Mouse (Mus musculus) olfactory bulb, adult 2 months (tissue): ENCODE results near the gene Ndfip2. TPM values are rescaled to one million over a fixed set of nuclear protein-coding genes. Genes with fewer than 3 reads are reported as not detected.

Experiments used
- H3K27ac ChIP-seq: fragments of 200-500 bp; 2 replicates; pipeline ENCODE4 v1.5.1; 2012; ENCODE audit warnings: low read depth, low read length; ENCODE audit not compliant: insufficient read depth
- H3K4me1 ChIP-seq: fragments of 200-500 bp; 2 replicates; pipeline ENCODE4 v1.6.1; 2012; ENCODE audit warnings: low read length; ENCODE audit not compliant: control insufficient read depth, insufficient read depth
- H3K4me3 ChIP-seq: fragments of 200-500 bp; 2 replicates; pipeline ENCODE4 v1.5.1; 2012; ENCODE audit warnings: mild to moderate bottlenecking, low read depth, low read length, moderate library complexity; ENCODE audit not compliant: insufficient read depth
- CTCF ChIP-seq: fragments of 200-500 bp; IDR thresholded peaks from 2 replicates; pipeline ENCODE4 v1.5.1; 2012; ENCODE audit warnings: low read depth, mild to moderate bottlenecking, low read length, moderate library complexity; ENCODE audit not compliant: insufficient read depth
- POLR2A ChIP-seq: fragments of 200-500 bp; IDR thresholded peaks from 2 replicates; pipeline ENCODE4 v1.6.1; 2012; ENCODE audit warnings: mild to moderate bottlenecking, low read depth, low read length, moderate library complexity; ENCODE audit not compliant: insufficient read depth
- WGBS: fragments of 180-500 bp; shearing (Covaris S2); methylation state at CpG from one replicate; pipeline ENCODE4 v1.1.7; 2018; 5-methylcytosine and 5-hydroxymethylcytosine counted together
- polyA plus RNA-seq: library from polyadenylated mRNA; stranded (reverse); fragments of >200 nt; gene quantifications from 2 replicates; pipeline ENCODE4 v1.2.4, GENCODE M21; 2012; ENCODE audit warnings: low replicate concordance; ENCODE audit not compliant: missing spikeins, insufficient read depth, insufficient read length

Gene Ndfip2
- polyA plus RNA-seq, 1 experiment = not detected

DNA sequence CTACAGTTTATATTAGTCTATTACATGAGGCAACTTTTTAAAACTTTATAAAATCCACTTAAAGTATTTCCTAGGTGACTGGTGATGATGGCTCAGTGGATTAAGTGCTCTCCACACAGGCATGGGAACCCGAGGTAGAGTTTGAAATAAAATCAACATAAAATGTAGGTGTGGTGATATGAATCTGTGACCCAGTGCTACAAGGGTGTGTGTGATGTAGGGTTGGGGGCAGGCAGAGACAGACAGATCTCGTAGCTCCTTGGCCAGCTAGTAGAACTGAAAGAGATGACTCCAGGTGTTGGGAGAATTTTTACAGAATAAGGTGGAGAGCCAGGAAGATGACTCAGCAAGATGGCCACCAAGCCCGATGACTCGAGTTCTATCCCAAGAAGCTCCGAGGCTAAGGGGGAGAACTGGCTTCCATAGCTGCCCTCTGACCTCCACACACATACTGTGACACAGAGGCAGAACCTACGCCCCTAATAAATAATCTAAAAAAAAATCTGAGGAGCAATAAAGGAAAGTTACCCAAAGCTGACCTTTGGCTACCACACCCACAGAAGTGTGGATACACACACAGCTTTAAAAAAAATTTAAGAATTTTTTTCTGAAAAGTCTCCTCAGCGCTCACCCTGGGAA is 14.4 kb upstream of the Ndfip2 start:
- TF ChIP-seq CTCF = no peak
- TF ChIP-seq POLR2A = no peak
- 91% methylated on average over 7 of the region's 7 CpGs for WGBS
- Histone ChIP-seq H3K27ac (no peak overlapping the region), H3K4me3 (no peak overlapping the region), H3K4me1 (no peaks in the 10 kb centered on the region)

DNA sequence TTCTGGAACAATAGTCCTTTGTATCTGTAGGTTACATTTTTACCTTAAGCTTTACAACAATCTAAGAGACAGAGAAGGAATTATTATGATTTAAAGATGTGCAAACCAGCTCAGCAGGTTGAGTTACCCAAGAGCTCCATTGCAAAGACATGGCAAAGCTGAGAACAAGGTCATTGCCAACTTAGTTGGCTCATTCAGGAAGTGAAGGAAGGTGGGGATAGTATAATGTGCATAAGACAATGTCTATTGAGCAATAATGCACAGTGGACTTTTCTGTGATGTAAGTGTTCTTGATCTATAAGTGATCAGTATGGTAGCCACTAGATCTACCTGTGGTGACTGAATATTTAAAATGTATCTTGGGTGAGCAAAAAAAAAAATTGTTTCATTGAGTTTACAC is 7.3 kb upstream of the Ndfip2 start:
- Histone ChIP-seq H3K4me3 (no peak overlapping the region), H3K4me1 (no peaks in the 10 kb centered on the region), H3K27ac (no peak overlapping the region)
- TF ChIP-seq CTCF (no peak), POLR2A (no peak)

DNA sequence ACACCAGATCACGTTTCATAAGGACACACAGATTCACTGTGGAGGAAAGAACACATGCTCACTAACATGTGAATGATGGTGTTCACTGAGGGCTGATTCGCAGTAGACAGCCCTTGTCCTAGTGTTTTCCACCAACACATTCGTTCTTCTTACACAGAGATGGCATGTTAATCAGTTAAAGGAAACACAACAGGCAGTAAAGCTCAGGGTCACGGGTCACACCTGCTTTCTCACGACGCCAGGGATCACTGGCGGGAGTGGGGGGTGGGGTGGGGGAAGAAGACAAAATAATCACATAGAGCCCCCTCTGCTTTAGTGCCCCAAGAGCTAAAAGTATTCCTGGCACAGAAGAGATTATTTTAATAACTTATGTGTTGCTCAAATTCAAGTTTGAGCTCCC is 5.1 kb upstream of the Ndfip2 start:
- no peaks in the 10 kb centered on the region for H3K4me1 ChIP-seq
- TF ChIP-seq POLR2A (no peak), CTCF (no peak)
- H3K27ac ChIP-seq = no peak overlapping the region
- H3K4me3 ChIP-seq = no peak overlapping the region
- WGBS = 70% methylated on average over 7 of the region's 7 CpGs

DNA sequence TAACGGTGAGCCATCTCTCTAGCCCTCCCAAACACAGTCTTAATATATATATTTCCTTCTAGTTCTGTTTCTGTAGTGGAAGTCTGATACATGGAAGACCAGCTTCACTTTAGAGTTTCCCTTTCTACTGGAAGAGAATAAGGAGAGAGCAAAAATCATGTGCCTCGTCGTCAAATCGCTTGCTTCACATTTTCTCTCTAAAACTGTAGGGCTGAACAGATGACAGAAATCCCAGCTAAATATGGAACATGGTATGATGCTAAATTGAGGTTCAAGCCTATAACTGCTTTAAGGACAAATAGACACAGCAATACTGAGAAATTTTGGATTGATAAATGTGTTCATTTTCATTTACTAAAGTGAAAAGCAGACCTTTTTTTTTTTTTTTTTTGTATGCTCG is 4.0 kb upstream of the Ndfip2 start:
- 84% methylated on average over 5 of the region's 5 CpGs for WGBS
- TF ChIP-seq CTCF (no peak), POLR2A (no peak)
- Histone ChIP-seq H3K27ac (no peak overlapping the region), H3K4me1 (no peaks in the 10 kb centered on the region), H3K4me3 (no peak overlapping the region)

DNA sequence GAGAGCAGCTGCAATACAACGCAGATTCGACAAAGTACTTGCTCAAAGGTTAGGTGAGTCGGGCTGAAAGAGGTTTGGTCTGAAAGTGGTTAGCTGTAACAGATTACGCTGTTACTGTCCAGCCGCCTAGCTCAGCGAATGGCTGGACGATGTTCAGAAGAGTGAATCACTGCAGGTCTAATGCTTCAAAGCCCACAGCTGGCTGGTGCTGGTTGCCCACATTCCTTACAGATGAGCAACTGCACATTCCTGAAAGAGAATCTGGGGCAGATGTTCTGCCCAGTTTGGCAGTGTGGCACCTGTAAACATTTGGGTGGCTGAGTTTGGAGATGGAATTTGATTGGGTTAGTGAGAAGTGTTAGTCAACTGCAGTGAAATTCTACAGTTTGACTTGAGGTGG is 2.8 kb upstream of the Ndfip2 start:
- Histone ChIP-seq H3K4me1 (no peaks in the 10 kb centered on the region), H3K27ac (no peak overlapping the region), H3K4me3 (no peak overlapping the region)
- TF ChIP-seq CTCF = no peak
- TF ChIP-seq POLR2A = no peak
- 86% methylated on average over 7 of the region's 7 CpGs for WGBS

DNA sequence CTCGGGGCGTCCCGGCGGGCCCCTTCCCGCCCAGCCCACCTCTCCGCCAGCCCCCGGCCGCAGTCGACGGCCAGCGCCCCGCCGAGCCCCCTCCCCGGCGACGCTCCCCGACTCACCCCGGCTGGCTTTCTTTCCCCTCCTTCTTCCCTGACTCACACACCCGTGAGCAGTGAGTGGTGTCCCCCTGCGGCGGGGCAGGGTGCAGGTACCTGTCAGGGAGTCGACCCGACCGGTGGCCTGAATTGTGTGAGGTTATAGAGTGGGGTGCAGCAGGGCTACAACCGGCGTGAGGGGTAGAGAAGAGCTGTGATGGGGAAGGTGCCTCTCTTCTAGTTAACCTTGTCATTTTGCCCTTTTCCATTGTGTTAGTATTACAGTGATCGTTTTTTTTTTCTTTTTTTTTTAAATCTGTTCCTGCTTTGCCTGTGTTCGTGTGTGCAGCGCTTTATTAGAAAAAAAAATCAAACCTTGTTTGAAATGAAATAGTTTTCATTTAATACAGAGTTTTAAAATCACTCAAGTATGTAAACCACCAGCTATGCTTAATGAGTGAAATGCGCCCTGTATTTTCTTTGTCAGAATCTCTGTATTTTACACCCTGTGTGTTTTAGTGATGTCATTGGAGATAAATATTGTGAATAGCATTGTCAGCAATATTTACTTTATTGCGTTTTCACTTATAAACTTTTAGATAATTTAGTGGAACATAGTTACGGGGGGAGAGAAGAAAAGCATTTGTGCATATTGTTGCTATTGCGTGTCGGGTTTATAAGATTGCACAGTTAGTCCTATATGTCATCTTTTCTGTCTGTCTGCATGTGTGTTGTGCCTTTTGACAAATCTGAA is 885 bp downstream of the Ndfip2 start:
- H3K4me3 ChIP-seq = peak overlapping the region; percentile 94
- H3K27ac ChIP-seq = no peak overlapping the region
- TF ChIP-seq CTCF = no peak
- TF ChIP-seq POLR2A = no peak
- no peaks in the 10 kb centered on the region for H3K4me1 ChIP-seq
- 5% methylated on average over 33 of the region's 34 CpGs for WGBS

DNA sequence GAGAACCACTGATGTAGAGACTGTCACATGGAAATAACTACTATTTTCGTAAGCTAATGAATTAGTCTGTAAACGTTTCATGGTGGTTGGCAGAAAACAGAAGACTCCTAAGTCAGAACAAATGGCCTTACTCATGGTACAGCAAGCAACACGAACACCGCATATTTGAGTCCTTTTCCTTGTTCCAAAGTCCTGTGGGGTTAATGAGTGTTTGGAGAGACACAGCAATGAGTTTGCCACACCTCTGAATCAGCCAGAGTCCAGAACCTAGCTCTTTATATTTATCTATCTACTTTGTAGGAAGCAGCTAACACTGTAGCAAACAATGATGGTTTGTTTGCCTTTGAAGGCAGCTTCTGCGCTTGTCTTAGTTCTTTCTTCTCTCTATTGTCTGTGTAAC is 4.5 kb downstream of the Ndfip2 start:
- 43% methylated on average over 5 of the region's 5 CpGs for WGBS
- Histone ChIP-seq H3K27ac (no peak overlapping the region), H3K4me1 (no peaks in the 10 kb centered on the region), H3K4me3 (no peak overlapping the region)
- TF ChIP-seq CTCF = no peak
- no peak for TF ChIP-seq POLR2A

DNA sequence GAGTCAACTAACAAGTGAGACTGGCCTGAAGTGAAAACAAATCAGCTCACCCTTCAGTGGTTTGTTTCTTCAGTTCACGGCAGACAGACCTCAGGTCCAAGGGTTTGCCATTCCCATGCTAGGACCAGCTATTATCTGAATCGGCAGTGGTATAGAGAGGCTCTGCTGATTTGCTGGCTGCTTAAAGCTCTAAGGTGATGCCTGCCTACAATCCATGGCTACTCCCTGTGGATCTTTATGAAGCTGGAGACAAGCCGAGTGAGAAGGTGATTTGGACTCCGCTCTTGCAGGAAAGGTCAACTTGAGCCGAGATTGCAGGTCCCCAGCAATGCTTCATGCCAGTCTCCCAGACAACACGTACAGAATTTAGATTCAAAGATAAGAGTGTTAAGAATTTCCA is 8.7 kb downstream of the Ndfip2 start:
- 79% methylated on average over 6 of the region's 6 CpGs for WGBS

DNA sequence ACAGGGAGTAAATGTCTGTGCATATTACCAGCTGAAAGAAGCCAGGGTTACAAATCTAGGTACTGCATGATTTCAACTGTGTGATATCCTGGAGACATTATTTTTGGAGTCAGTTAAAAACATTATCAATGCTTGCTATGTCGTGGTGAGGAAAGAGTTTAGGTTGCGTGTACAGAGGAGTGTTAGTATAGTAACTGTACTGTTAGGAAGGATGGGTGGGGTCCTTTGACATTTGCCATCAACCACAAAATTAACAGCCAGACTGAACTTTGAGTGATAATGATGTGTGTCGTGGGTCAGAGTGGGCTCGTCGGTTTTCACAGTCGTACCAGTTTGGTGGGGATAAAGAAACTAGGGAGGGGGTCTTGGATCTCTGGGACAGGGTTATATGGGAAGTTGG is 13.7 kb downstream of the Ndfip2 start:
- Histone ChIP-seq H3K4me3 (no peak overlapping the region), H3K4me1 (no peaks in the 10 kb centered on the region), H3K27ac (no peak overlapping the region)
- TF ChIP-seq CTCF = no peak
- TF ChIP-seq POLR2A = no peak
- 83% methylated on average over 6 of the region's 6 CpGs for WGBS

More for the DNA sequence above, 8.7 kb downstream of the Ndfip2 start:
- no peak overlapping the region for H3K4me3 ChIP-seq
- no peaks in the 10 kb centered on the region for H3K4me1 ChIP-seq
- H3K27ac ChIP-seq = no peak overlapping the region
- TF ChIP-seq POLR2A (no peak), CTCF (no peak)
